Mouse (Mus musculus): Measurements from ENCODE around the gene Frem2.
A peak's percentile ranks its signal among the peaks of the same experiment; 100 is the strongest.

The Frem2 gene

DNA sequence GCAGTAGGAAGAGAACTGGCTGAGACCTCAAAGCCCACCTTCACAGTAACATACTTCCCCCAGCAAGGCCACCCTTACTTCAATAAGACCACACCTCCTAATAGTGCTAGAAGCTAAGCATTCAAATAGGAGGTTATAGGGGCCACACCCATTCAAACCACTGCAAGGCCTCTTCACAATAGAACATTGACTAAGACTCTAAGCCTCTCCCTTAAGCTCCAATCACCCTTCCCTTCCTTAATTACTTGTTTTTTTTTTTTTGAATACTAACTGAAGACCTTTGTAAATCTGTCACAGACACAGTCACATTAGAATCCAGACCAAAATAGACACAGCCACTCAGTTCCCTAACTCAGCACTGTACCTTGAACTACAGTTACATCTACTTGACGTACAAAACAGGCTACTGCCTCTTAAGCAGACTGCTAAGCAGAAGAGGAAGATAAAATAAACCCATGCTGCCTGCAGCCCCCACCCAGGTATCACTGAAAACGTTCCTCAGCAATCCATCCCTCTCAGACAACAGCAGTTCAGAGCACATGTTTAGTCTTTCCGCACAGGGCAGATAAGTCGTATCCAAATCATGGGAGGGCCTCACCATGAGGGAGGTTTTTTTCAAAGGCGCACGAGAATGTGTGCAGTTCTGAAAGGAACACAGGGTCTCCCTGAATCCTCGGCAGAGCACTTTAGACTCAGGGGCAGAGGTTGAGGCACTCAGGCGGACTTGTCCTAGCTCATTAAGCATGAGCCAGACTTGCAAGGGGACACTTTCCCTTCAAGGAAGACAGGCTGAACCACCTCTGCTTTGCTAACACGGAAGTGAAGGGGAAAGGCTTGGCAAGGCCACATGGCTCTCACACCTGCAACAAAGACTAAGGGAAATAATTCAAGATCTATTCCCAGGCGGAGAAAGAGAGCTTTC, 101.9 kb downstream of the Frem2 start:
- DNase-seq = no peak

DNA sequence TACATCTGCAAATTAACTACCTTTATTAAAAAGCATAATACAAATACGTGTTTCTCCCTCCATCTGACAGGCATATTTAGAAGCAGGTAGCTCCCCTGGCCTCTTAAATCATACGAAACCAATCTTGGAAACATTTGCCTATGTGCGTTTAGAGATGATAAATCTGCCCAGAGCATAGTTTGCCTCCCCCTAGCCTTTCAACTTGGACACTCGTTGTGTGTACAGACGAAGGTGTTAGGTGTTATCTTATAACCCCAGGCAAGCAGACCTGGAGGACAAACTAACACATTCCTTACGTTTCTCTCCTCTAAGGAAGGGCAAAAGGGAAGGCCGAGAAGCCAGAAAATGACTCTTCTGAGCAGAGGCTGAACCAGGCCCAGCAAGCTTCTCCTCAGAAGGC, 104.5 kb downstream of the Frem2 start:
- no peak for DNase-seq

DNA sequence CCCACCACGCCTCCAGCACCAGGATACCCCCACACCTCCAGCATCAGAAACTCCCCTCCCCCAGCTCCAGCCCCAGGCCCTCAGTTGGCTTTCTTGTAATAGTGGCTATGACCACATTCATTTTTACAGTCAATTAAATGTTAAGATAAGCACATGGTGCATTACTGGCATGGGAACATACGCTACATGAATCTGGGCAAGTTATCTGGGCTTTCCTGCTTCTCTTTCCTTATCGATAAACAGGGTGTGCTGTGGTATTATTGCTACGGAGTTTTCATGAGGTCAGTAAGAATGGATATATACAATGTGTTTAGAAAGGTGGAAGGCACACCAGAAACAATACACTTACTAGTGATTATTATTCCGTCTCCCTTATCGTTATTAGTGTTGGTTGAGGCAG, 125.1 kb downstream of the Frem2 start:
- DNase-seq = no peak

DNA sequence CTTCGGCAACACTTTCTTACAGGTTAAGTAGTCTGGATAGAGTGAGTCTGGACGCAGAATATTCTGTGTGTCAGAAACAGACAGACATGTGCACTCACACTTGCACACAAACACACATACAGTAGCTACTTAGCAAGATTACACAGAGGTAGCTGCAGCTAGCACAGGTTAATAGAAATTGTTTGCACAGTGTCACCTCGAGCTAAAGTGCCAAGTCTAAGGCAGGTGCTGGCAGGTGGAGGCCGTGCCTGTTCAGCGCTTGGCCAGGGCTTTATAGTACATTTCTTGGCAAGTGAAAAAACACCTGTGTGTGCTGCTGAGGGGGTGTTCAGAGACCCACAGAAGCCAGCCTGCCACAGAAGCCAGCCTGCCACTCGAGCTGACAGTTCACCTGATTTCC, 126.8 kb downstream of the Frem2 start:
- no peak for DNase-seq

DNA sequence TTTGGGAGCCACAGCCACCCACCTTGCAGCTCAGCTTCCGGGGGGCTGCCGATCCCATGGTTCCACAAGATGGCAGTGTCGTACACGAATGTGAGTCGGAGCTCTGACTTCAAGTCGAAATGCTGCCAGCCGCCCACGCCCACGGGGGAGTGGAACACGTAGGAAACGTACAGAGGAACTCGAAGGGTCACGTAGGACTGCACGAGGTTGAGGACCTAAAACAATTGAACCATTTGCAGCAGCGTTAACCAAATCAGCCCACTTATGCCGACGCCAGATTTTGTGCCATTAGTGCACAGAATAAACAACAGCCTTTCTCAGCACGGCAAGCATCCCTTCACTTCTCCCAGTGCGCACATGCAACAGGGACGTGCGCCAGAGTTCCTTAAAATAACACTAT, 131.4 kb downstream of the Frem2 start:
- peak; percentile 29 to 34 for DNase-seq

DNA sequence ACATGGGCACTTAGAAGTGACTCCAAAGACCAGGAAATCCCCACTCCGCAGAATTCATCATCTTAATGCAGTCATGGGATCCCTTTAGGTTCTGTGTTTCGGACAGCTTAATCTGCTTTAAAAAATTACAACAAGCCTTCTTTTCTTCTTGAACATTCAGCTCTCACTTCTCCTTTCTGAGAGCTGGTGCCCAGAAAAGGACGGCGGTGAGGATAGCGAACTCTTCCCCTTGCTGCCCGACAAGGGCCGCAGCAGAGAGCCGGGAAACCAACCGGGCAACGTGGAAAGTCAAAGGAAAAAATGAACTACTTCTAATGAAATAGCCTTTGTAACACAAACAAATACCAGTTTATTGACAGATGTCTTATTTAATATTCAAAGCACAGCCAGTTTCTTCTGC, 134.4 kb downstream of the Frem2 start:
- no peak for DNase-seq

DNA sequence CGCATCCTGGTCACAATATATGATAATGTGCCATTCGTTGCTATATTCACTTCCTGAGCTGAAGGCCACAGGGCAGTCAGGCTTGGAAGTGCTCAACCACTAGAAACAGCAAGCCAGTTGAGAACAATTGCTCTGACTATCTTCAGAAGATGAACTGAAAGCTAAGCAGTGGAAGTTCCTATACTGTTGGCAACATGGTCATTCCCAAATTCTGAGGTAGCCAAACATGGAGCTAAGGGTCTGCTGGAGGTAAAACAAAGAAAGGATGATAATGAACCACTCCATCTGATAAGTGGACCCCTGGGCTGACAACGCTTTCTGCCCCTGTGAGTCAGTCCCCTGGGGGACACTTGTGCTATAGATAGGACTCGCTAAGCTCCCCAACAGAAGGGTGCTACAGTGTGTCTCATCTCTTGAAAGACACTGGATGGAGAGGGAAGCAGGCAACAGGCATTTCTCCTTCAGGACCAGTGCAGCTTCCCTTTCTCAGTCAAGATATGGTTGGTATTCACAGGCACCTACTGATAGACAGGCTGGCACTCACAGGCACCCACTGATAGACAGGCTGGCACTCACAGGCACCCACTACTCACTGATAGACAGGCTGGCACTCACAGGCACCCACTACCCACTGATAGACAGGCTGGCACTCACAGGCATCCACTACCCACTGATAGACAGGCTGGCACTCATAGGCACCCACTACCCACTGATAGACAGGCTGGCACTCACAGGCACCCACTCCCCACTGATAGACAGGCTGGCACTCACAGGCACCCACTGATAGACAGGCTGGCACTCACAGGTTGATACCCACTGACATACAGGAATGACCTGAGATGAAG, 142.7 kb downstream of the Frem2 start:
- no peak for DNase-seq

DNA sequence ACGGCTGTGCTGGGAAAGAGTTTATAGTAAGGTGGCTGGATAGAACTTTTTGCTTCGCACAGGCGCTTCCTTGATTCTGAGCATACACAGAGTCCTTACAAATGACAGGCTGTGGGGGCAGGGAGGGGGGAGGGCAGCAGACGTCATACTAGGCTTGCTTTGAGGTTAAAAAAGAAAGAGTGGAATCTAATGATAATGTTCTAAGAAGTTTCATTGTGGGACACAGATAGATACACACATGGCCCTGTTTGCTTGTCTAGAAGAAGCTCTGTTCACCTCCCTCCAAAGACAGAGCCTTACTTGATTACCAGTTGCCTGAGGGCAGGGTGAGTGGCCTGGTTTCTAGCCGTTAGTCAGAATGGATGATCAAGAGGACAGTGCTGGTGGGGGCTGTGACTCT, 144.1 kb downstream of the Frem2 start:
- no peak for DNase-seq

DNA sequence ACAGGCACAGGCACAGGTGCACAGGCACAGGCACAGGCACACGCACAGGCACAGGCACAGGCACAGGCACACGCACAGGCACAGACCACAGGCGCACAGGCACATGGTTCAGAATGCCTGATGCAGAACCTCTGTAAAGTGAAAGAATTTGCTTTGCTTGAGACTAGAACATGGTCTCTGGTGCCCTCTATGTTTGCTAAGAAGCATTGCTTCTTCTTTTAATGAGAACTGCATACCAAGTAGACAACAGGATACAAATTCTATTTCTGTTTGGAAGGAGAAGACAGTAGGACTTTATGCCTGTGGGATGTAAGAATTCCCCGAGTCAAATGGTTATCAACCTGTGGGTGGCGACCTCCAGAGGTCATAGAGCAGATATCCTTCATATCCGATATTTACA, 154.7 kb downstream of the Frem2 start:
- DNase-seq = no peak

DNA sequence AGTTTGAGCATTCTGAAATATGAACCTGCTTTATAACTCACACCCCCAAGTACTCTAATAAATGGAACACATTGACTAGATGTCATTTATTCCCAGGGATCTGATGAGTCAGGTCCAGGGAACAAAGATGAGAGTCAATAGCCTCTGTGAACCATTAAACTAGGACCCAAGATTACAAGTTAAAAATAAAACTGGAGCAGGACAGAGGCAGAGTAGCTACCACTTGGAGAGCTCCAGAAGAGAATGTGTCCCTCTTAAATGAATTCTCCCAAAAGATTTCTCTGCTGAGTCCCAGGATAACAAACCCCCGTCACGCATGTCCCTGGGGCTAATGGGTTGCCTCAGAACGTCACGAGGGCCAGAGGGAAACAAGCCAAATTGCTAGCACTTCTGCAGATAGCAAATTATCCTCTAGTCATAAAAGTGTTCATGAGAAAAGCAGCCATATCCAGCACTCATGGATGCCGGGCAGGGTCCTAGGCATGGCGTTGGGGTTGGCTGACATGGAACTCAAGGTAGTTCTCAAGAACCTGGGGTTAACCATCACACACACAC, 158.7 kb downstream of the Frem2 start:
- no peak for DNase-seq

DNA sequence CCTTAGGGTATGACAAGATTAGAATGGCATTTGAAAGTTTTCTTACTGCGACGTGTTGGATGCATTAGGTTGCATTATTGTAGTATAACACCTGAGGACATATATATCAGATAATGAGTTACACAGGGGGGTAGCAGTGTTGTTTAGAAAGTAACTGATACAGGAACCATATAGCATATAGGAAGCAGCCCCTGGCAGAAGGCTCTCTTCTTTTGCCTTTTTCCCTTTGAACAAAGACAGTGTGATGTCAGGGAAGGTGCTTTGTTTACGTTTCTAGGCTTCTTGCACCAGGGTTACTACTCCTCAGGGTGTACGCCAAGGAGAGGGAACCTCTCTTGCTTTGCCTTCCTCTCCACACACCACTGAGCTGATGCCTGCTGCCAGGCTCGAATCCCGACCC, 168.8 kb downstream of the Frem2 start, which contains the start of gene Stoml3:
Gene Stoml3, plus strand, starts transcription at position 301 of the 400 bp plus-strand sequence.
- DNase-seq = no peak

DNA sequence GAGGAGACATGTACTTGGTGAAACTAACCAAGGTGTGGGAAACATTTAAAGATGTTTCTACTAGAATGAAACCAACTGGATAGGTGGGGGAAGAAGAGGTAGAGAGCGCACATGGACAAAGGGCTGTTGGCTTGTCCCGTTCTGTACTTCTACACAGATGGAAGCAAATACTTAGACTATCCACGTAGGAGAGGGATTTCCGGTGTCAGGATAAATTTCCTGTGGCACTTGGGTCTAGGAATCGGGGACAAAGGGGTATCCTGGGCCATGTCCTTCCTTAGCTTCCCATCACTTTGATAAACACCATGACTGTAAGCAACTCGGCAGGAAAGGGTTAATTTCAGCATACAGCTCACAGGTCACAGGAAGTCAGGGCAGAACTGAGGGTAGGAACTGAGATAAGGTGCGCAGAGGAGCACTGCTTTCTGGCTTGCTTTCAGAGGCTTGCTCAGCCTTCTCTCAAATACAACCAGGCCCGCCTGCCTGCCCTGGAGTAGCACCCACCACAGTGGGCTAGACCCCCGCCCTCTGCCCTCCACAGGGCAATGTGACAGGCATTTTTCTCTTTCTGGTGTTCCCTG, 170.1 kb downstream of the Frem2 start:
- DNase-seq = no peak

DNA sequence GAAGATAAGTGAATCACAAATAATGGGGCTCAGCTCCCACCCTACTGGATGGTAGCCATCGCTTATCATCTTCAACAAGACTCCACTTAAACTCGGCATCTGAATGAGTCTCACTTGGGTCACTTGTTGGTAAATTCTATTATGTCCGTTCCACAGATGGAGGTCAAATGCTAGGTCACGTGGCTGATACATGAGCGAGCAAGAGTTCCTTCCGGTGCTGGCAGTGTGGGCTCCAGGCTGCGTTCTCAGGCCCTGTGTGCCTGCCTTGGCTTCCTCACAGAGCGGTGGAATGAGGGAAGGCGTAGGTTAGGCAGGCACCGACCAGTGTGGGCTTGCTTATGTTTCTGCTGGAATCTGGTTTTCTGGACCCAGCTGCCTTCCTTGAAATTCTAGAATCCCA, 170.6 kb downstream of the Frem2 start:
- DNase-seq = no peak

DNA sequence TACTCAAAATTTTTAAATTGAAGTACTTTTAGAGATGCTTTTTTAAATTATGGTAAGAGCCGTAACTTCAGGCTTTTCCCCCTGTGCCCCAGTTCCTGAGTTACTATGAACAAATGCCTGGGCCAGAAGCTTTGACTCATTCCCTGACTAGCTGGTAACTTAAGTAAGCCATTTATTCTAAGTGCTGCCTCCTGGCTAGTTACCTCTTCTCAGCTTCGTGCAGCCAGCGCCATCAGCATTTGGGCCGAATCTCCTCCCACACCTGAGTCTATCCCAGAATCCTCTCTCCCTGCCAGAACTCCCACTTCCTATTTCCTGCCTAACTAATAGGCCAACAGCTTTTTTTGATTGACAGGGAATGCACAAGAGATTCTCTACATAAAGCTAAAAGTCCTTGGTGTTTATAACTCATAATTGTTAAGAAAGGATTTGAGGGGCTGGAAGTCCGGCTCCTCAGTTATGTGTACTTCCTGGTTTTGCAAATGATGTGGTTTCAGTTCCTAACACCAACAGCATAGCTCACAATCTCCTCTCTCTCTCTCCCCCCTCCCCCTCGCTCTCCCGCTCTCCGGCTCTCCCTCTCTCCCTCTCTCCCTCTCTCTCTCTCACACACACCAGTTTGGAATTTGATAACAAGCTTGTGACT, 173.6 kb downstream of the Frem2 start:
- DNase-seq = no peak

DNA sequence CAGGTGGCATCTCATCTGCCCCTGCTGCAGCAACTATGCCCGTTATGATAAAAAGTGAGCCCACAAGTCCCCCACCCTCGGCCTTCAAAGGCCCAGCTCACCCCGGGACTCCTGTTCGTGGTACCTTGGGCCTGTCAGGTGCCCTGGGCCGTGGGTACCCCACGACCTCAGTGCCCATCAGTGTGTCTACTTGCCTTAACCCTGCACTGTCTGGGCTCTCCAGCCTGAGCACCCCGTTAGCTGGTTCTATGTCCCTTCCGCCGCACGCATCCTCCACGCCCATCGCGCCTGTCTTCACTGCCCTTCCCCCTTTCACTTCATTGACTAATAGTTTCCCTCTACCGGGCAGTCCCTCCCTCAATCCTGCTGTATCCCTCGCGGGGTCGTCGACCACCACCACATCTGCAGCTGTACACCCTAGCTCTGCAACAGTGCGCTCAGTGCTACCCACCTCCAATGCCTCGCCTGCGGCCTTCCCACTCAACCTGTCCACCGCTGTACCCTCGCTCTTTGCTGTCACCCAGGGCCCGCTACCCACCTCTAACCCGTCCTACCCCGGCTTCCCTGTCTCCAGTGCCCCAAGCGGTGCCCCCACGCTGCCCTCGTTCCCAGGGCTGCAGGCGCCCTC, 178.6 kb downstream of the Frem2 start:
- no peak for DNase-seq

DNA sequence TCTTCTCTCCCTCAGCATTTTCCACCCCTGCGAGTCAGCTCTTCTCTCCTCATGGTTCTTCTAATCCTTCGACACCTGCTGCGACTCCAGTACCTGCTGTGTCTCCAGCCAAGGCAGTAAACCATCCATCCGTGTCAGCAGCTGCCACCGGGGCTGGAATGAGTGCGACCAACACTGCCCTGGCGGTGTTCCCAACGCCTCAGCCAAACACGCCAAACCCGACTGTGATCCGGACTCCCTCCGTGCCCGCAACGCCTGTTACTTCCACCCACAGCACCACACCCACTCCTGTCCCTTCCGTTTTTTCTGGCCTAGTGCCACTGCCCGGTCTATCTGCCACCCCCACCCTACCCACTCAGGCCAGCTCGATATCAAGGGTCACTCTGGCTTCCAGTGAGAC, 179.7 kb downstream of the Frem2 start:
- DNase-seq = no peak

DNA sequence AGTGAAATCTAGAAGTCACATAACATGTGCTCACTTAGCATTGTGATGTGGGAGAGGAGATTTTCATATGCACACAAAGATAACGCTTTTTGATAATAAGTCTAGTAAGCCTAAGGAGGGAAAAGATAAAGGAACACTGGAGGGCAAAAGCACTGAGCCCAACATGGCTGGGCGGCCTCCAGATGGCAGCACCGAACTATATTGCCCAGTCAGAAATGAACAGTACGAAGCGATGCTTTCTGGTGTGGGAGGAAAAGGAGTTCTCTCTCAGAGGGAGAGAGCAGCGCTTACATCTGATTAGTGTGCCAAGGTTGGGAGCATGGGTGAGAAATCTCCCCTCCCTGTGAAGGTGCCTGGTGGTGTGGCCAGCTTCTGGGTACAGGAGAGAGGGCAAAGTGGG, 181.3 kb downstream of the Frem2 start:
- DNase-seq = no peak

DNA sequence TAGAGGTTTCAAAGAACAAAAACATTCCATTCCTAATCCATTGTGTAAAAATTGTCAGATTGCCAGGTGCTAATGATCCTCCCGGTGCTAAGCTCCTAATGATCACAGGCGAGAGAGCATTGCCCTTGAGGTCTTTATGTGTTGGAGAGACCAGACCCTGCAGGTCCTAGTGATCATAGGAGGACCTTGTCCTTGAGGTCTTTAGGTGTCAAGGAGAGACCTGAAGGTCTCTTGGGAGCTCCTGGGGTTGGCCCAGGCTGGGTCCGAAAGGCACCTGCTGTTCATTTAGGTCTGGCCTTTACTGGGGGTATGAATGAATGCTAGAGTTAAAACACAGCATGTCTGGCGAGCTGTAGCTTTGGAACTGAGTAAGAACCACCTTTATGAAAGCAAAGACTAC, 183.0 kb downstream of the Frem2 start:
- no peak for DNase-seq

DNA sequence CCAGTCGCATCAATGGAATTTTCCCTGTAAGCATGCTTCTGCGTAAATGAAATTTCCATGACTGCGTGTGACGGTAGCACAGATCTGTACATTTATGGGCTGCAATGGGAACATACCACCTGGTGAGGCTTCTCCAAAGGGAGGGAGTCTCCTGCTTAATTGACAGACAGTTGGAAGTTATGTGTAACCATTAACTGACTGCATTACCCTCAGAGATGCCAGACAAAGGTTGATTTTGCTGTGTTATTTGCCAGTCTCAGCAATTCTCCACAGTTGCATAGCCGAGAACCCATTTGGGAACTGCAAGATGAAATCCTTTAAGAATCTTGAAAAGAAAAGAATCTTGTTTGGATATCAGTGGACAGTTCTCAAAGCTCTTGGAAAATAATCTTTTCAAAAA, 185.1 kb downstream of the Frem2 start:
- no peak for DNase-seq

DNA sequence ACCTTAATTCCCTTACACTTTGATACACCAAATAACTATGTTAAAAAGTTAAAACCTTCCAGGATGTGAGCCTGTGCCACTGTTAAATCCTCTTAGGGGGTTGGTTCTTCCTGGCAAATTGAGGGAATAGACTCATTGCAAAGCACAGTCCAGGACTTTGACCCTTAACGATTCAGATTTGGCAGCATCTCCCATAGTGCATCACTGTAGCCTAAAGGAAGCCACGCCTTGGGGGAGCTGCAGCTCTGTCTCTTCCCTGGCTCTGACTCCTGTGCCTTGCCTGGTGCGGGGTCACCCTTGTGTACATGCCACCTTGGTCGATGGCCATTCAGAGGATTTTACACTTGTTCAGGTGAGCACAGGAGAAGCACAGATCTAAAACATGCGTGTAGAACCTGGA, 187.5 kb downstream of the Frem2 start:
- DNase-seq = no peak

DNA sequence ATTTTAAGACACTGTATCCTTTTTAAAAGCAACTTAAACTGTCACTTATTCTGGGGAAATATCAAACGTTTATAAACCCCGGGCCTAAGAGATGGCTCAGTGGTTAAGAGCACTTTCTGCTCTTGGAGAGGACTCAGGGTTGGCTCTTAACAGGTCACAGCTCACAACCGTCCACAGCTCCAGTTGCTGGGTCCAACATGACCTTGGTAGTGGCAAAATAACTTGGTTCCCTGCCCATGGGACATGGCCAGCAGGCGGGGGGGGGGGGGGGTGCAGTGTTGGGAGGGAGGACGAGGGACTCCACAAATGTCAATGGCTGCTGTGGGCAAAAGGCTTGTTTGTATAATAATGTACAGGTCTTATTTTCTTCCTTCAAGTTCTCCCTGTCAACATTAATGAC, 189.8 kb downstream of the Frem2 start:
- DNase-seq = no peak

DNA sequence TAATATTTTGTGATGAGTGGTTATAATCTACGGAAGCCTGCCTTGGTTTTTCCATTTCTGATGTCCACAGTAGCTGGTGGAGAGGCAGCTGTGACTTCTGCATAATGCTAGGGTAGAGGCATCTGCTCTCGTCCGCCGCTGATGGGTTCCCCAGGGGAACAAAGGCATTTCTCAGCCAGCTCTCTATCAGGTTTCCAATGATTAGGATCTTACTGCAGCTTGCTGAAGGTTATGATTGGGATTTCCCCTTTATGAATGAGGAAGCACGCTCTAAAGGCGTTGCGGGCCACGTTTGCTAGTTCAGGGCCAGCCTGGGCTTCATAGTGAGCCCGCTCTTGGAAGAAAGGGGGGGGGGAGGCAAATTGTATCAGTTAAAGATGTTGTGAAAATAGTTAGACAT, 190.7 kb downstream of the Frem2 start:
- no peak for DNase-seq
